Mouse (Mus musculus) myocyte (in vitro differentiated cells): ENCODE data around the gene Usp7.

ENCODE experiments used
- CEBPB ChIP-seq: IDR thresholded peaks from 2 replicates; pipeline ENCODE4 v1.6.1; 2011; ENCODE audit warnings: mild to moderate bottlenecking, moderate library complexity; ENCODE audit not compliant: poor library complexity, insufficient read depth, severe bottlenecking
- MAX ChIP-seq: IDR thresholded peaks from one replicate; pipeline ENCODE4 v1.6.1; 2011; ENCODE audit warnings: low read depth, mild to moderate bottlenecking, control low read depth
- POLR2A ChIP-seq: IDR thresholded peaks from one replicate; pipeline ENCODE4 v1.6.1; 2011; ENCODE audit warnings: low read depth, mild to moderate bottlenecking, control low read depth, moderate library complexity; ENCODE audit not compliant: insufficient read length

DNA sequence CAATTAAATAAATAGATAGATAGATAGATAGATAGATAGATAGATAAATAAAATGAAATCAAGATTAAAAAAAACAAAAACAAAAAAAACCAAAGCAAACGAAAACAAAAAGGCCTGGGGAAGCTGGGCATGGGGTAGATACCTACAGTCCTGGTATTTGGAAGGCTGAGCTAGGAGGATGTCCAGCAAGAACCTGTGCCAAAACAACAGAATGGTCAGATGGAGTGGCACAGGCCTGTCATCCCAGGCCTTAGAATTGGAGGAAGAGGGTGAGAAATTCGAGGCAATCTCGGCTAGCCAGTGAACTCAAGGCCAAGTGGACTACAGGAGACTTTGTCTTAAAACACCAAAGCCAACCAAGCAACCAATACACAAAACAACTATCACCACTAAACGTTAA lies 25.8 kb upstream of the Usp7 start:
- no peak for TF ChIP-seq MAX
- TF ChIP-seq POLR2A = no peak
- TF ChIP-seq CEBPB = no peak
